In the genomic region with DNA sequence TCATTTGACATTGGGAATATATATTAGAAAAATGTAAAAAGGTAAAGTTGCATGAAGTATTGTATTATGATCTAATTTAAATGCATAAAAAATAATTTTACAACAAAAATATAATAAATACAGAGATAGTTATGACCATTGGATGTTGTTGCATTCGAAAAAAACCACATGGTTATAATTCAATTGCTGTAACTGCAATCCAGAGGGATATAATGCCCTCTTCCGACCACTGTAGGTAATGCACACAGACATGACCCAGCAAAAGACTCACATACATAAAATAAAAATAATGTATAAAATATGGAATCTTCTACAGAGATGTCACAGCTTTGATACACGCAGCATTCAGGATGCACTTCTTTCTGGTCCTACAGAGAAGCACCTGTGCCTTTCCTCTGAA, we compare ENCODE assay signal across 17 mouse cellular contexts.
"Had no signal": no experiment of that assay in that cellular context is flagged by ENCODE, and none has a peak within 500 bp of the region (broad histone marks: within the 10 kb centered on the region; RNA-seq: fewer than 3 reads in every experiment).

No protein-coding gene starts in this region.

- H3K4me3 ChIP-seq: kidney, embryonic 15.5 days; liver, embryonic 13.5 days; midbrain, embryonic 12.5 days; midbrain, embryonic 15.5 days; neural tube, embryonic 12.5 days; neural tube, embryonic 15.5 days had no signal

- H3K27me3 ChIP-seq: kidney, embryonic 15.5 days; liver, embryonic 13.5 days; midbrain, embryonic 12.5 days; midbrain, embryonic 15.5 days; neural tube, embryonic 12.5 days; neural tube, embryonic 15.5 days had no signal

- ATAC-seq: midbrain, embryonic 15.5 days had no signal

- H3K27ac ChIP-seq: kidney, embryonic 15.5 days; liver, embryonic 13.5 days; midbrain, embryonic 12.5 days; midbrain, embryonic 15.5 days; neural tube, embryonic 12.5 days; neural tube, embryonic 15.5 days had no signal

- H3K4me2 ChIP-seq: kidney, embryonic 15.5 days; liver, embryonic 13.5 days; midbrain, embryonic 12.5 days; midbrain, embryonic 15.5 days; neural tube, embryonic 12.5 days; neural tube, embryonic 15.5 days had no signal

- H3K9me3 ChIP-seq: kidney, embryonic 15.5 days; liver, embryonic 13.5 days; midbrain, embryonic 12.5 days; neural tube, embryonic 12.5 days had no signal

- H3K9ac ChIP-seq: kidney, embryonic 15.5 days; liver, embryonic 13.5 days; midbrain, embryonic 12.5 days; midbrain, embryonic 15.5 days; neural tube, embryonic 12.5 days; neural tube, embryonic 15.5 days had no signal

- DNase-seq: kidney, adult 8-10 months; kidney, postnatal 14 days; kidney, postnatal 4 days; liver, embryonic 13.5 days; lung, adult 2 months; lung, postnatal 14 days; lung, postnatal 4 days; retina, postnatal 1 day; right cerebral cortex, postnatal 25 days; spleen, adult 18-20 months; thymus, adult 2 months; thymus, postnatal 25 days had no signal

- H3K4me1 ChIP-seq: kidney, embryonic 15.5 days; liver, embryonic 13.5 days; midbrain, embryonic 12.5 days; midbrain, embryonic 15.5 days; neural tube, embryonic 12.5 days; neural tube, embryonic 15.5 days had no signal

- H3K36me3 ChIP-seq: kidney, embryonic 15.5 days; liver, embryonic 13.5 days; midbrain, embryonic 12.5 days; midbrain, embryonic 15.5 days; neural tube, embryonic 12.5 days; neural tube, embryonic 15.5 days had no signal
